Mouse (Mus musculus) cerebellum, adult 9-11 months (tissue): ENCODE measurements around the gene Ehd4.

Experiments
- DNase-seq: peaks from one replicate; pipeline ENCODE4 v3.0.0; 2022

Gene Ehd4

DNA sequence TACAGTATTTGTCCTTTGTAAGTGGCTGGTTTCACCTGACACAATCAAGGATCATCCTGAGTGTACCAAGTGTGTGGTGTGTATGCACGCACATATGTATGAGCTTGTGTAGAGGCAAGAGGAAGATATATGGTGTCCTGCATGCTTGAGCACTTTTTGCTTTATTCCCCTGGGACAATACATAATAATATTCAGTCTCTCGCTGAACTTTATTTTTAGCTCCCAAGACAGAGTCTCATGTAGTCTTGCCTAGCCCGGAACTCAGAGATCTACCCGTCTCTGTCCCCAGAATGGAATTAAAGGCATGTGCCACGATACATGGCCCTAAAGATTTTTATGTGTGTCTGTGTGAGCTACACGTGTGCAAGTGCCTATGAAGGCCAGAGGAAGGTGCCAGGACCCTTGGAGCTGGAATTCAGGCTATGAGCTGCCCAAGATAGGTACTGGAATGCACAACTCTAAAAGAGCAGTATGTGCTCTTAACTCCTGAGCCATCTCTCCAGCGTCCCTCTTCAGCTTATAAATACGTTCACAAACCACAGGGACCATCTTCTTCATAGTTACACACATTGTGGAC, 47.9 kb downstream of the Ehd4 start:
- DNase-seq = no peak

DNA sequence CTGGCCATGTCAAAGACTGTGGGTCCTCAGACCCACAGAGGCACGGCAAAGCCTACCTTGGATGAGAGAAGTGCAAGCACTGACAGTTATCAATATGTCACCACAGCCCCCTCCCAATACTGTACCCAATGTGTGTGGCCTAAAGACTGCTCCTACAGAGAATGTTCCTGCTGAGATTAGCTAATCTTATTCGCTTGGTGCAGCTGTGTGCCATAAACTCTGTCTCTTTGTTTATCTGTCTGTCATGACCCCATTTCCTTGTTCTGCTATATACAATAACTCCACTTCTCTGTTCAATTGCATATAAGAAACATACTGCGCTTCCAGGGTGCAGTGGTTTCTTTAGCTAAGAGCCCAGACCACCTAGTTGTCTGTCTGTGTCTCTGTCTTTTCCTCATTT, 48.5 kb downstream of the Ehd4 start:
- no peak for DNase-seq

DNA sequence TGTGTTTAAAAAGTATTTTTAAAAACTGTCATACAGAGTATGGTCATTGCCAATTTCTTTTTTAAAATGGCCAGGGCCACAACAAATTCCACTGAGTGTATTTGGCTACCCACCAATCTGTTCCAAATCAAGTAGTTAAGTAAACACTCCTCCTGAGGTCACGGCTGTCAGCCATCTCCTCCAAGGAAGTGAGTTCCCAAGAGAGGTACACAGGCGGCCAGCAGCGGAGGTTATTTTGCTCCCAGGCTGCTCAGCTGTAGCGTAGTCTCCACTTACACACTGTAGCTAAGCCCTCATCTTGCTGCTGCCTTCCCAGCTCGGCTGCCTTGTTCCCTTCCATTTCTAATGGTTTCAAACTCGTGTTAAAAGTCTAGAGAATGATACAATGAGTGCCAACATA, 51.5 kb downstream of the Ehd4 start:
- no peak for DNase-seq

DNA sequence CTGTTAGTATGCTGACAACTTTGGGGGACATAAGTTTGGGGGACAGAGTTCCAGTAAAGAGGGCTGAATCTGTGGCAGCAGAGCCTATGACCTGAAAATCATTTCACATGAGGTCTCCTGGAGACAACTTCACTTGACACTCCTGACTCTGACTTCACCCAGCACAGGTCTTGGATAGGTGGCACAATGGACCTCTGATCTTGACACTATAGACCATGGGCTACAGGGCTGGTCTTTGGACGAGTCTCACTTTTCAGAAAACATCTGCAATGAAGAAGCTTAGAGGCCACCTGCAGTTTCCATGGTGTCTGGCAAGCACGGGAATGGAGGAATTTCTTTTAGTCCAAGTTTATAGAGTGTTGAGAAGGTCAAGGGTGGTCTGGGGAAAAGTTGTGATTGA, 52.0 kb downstream of the Ehd4 start:
- no peak for DNase-seq

DNA sequence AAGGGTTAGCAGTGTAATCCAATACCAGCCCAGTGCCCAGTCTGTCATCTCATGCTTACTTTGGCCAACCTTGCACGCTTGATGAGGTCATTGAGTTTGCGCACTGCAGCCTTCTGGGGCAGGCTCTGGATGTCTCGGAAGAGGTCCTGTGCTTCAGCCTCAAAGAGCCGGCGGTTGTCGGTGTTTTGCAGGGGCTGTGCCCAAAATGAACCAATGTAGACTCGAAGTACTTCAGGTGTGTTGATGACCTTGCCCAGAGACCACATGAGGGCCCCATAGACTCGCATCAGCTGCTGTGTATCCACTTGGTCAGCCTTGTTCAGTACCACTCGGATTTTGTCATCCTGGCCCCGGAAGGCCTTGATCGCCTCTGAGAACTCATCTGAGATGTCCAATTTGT, 52.4 kb downstream of the Ehd4 start:
- no peak for DNase-seq

DNA sequence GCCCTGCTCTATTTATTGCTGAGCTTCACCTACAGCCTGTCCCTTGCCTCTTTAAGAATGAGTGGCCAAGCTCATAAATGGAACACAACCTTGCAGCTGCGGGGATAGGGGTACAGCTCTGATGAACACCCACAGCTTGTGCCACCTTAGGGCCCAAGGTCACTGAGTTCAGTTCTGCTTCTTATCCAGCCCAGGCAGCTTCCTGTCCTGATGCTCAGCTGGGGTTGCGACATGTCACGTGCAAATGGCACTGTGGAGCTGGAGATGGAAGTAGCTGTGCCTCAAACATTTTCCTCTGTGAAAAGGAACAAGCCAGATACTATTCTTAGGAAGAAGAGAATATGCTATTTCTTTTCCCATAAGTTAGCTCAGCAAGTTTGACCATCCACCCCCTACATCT, 54.5 kb downstream of the Ehd4 start:
- no peak for DNase-seq

DNA sequence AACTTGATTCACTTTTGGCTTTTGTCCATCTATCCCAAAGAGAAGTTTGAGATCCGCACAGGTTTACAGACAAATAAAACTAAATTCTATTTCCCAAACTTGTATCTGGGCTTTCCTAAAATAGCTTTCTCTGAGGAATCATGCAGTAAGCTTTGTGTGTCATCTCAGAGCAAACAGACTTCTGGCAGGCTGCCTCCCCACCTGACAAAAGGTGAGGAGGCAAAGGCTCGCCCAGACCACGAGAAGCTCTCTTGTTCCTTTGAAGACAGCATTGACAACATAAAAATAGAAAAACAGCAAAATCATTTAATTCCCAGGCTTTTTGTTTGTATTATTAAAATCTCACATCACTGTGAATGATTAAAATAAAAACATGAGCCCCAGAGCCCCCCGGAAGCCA, 55.1 kb downstream of the Ehd4 start:
- no peak for DNase-seq

DNA sequence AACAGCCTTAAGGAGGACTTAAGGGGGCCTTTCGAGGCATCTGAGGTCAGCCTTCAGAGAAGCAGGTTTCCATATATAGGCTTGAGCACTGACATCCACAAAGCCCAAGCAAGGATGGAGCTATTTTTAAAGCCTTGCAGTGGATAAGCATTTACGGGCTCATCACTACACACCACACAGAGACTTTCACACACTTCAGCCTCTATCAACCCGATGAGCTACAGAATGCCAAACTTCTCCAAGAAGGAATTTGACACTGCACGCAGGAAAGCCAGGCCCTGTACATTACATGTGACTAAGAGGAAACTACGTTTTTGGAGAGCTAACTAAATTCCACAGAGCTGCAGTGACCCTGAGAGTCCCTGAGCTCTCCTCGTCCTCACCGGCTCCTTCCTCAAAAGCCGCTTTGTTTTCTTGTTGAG, 55.6 kb downstream of the Ehd4 start:
- DNase-seq = no peak

DNA sequence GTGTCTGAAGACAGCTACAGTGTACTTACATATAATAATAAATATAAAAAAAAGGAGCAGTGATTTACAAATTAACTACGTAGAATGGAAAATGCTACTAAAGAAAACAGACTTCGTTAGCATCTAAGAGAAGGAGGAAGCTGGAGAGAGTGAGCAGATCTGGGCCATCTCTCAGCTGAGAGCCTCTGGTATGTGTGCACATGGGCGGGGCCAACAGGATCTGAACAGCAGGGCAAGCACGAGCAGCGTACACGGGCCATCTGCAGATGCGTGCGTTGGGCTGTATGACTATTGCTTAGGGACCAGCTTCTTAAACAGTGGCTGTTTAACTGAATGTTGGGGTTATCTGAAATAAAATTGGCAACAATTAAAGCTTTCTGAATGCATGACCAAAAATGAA, 56.5 kb downstream of the Ehd4 start:
- no peak for DNase-seq

DNA sequence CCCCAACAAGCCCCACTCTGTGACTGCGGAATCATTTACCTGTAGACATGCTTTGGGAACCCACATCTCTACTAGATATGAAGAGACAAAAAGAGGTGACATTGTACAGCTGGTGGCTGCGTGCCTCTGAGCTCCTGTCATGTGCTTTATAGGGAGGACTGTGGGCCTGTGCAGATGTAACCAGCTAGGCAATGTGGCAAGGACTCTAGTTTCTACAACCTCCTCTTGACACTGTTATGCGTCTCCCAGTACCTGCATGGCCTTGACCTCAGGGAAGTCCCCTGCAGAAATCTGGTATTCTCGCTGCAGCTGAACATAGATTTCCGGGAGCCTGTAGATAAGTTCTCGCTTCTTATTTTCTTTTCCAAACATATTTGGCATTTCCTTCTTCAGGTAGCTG, 57.7 kb downstream of the Ehd4 start:
- no peak for DNase-seq

DNA sequence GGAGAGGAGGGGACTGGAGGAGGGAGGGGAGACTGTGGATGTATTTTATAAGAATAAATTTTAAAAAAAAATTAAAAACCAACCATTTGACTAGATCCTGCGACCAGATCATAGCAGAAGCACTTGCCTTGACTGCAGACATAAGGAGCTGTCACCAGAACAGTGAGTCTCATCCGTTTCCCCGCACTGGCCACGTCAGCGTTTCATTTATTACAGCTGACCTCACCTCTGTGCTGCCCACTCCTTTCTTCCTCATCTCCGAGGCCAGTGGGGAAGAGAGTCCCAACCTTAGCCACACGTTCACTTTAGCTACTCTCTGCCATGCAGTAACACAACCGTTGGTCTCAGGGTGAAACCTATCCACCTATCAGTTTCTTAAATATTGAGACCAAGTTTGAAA, 58.2 kb downstream of the Ehd4 start:
- no peak for DNase-seq

DNA sequence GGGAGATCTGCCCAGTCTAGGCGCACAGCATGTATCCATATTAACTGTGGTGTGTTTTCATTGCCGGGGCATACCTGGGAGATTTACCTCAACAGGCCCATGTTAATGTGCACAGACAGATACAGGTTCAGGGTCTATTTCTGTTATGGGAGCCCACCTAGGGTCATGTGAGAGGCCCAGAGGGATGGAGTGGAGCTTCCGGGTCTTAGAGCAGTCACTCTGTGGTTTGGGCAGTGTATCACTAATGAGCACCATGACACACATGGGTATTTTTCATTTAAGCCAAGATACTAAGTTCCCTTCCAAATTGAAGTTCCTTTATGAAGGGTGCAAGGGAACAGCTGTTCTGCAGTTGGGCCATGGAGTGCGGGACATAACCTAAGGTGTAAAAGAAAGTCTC, 59.2 kb downstream of the Ehd4 start:
- no peak for DNase-seq

DNA sequence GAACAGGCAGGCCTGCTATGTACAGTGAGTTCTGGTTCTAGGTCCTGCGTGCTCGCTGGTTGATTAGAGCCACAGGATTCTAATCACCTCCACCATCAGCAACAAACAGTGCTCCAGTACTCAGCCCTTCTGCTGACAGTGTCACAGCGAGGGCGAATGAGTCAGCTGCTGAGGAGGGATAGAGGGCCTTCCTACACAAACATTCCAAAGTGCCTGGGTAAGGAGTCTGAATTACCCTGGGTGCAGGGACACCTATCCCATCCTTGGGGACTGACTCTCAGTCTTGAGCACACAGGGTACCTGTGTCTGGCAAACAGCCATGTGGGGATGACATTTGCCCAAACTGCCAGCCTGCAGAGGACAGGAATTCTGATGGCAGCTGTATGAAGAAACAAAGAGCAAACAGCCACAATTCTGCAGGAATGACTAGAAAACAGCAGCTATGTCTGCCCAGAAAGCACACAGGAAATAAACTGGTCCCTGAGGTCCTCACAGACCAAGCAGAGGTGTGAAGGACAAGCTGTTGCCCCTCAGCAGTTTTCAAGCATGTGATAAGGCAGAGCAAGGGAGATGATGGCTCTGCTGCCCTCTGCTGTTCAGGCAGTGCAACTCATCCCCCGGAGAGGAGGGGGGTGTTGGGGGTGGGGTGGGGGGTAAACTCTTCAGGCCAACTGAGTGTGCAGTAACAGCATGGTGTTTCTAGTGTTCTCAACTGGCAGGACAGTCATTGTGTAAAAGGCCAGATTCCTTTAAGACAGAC, 60.6 kb downstream of the Ehd4 start:
- peak; percentile 22 for DNase-seq

DNA sequence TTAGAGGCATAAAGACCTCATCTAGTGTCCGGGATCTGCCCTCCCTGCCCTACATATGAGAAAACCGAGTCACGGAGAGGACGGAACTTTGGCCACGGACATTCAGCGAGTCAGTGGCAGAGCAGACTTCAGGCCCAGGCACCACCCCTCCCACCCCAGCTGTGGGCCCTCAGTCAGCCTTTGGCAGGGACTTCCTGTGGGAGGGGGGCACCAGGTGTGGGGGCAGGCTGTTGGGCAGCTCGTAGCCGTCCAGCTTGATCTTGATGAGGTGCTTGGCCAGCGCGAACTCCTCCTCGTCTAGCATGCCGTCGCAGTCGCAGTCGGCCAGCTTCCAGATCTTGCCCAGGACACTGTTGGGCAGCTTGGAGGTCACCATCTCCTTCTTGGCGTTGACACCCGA, 63.4 kb downstream of the Ehd4 start:
- DNase-seq = no peak

DNA sequence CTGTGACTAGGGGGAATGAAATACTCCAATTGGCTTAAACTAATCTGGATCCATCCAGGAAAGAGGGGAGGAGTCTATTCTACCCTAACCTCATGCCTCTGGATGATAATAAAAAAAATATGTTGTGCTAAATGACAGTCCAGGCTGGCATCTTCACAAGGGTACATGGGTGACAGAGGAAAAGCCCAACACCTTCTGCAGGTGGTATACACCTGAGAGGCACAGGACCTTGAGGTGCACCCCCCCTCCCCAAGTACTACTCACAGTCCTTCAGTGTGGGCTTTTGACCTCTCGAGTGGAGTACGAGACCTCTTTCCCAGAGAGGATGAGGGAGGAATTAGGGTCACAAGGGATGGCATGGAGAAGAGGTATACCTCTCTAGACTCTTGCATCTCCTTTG, 66.5 kb downstream of the Ehd4 start:
- DNase-seq = no peak

DNA sequence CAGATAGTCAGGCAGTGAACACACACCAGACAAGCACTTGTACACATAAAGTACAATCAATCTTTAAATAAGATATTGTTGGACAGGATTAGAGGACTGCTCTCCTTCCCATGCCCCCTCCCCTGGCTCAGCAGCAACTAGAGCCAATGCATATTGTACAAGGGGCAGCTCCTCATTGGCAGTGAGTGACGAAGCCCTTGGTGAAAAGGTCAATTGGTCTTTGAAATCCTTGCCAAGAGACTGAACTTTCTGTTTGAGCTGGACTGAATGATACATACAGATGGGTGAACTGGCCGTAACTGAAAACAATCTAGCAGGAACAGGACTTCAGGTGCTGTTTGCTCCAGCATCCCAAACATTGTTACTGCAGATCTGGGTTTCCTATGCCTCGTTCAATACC, 67.0 kb downstream of the Ehd4 start:
- DNase-seq = no peak

DNA sequence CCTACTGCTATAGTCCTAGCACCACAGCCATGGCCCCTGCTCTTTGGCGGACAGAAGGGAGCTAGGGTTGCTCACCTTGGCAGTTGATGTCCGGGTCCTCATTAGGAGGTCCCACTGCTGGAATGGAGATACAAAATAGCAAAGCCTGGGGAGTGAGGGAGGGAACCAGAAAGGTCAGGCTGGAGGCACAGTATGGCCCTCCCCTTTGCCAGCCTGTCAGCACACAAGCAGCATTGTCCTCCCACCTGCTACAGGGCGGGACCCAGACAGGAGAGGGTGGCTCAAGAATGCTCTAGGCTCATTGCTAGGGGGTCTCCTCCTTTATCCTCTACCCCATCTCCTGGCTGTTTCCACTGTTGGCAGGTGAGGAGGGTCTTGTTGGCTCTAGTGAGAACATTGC, 68.4 kb downstream of the Ehd4 start:
- DNase-seq = no peak

DNA sequence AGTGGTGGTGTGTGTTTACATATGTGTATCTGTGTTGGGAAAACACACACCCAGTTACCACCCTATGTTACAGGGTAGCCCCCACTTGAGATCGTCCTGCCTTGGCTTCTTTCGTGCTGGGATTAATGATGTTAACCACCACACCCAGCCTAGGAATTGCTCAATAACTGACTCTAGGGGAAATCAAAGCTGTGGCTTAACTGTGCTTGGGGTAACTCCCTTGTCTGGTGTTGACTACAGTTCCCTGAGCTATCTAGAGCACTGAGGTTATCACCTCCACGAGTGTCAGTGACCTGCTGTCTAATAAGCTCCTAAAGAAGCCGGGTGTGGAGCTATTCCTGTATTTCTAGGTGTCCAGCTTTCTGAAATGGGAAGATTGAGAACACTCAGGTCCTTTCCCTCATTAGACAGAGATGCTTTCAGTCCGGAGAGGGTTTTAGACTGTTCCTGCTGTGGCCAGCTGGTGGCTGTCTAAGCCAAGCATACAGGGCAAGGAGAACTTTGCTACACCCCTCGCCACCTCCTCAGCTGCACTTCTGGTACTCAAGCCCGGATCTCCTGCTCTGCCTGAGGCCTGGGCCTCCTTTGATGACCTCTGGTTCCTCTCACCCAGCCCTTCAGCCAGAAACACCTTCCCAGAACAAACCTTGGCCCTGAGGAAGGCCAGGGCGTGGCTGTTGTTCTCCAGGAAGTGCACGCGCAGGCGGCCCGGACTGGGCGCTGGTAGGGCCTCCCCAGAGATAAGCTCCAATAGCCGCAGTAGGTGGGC, 69.6 kb downstream of the Ehd4 start:
- no peak for DNase-seq

DNA sequence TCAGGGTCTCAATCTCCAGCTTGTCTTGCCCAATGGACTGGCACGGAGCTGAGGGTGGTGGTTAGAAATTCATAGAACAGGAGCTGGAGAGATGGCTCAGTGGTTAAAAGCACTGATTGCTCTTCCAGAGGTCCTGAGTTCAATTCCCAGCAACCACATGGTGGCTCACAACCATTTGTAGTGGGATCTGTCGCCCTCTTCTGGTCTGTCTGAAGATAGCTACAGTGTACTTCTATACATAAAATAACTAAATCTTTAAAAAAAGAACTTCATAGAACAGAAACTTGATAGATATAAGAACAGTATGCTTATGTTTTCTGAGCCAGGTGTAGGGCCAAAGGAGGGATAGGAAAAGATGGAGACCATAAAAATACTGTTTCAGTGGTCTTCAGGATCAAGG, 72.0 kb downstream of the Ehd4 start:
- DNase-seq = no peak

DNA sequence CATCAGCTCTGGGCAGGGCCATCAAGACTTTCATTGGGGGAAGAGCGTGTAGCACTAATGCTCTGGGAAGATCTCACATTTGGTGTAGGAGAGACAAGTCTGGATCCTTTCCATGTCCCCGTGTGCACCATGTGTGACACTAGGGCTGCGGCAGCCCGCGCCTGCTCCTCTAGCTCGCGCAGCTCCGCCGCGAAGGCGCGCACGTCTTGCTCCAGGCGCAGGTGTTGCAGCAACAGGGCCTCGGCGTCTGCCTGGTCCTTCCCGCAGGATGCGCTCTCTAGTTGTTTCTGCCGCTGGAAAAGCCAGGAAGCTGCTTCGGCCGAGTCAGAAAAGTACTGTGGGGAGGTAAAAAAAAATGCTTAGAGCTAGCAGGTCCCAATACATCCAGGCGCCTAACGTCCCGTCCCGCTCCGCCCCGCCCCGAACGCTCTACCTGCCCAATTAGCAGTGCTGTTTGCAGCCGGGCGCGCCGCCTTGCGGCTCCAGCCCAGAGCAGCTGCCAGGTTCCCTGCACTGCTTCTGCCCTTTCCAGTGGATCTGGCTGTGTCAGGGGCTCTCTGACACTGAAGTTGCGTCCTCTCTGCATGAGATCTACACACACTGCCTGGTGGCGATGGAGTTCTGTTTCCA, 78.2 kb downstream of the Ehd4 start:
- DNase-seq = peak; percentile 59

DNA sequence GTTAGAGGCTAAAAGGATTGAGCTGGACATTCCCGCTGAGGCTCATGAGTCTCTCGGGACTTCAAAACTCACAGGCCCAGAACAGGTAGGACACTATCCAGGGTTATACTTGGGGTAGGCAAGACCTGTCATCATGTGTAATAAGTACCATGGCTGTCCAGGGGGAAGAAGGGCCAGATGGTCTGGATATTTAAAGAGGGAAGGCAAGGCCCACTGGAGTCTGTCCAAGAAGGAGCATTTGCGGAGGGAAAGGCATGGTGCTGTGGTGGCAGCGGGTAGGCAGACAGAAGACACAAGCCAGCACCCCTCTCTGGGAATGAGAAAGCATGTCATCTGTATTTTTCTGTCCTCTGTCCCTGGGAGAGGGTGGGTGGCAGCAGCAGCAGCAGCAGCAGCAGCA, 80.3 kb downstream of the Ehd4 start:
- no peak for DNase-seq

DNA sequence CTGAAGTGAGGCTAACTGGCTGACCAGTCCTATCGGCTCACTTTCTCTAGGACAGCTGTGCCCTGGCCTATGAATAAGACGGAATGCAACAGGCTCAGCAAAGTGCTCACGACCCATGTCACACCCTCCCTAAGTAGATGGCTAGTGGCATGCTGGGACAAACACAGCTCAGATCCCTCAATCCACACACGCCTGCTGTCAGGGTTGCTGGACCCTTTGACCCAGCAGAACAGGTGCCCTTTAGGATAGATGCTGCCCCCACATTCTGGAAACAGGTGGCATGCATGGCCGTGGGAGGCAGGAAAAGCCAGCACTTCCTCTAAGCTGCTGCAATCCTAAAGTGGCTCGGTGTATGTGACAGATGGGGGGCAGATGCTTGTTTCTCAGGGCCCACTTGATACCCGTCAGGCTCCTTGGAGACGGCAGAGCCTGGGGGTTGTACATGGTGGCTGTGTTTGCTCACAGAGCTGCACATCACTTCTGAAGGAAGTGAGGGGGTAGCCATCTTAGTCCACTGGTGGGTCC, 84.9 kb downstream of the Ehd4 start:
- no peak for DNase-seq
